Mouse (Mus musculus) C2C12 (cell line): Measurements from ENCODE around the gene Arl8b. TPM values are rescaled to one million over a fixed set of nuclear protein-coding genes. Genes with fewer than 3 reads are reported as not detected.

ENCODE experiments used
- H3K27me3 ChIP-seq: one replicate; pipeline ENCODE4 v1.6.1; 2011; ENCODE audit not compliant: control insufficient read depth, insufficient read depth, insufficient read length
- H3K36me3 ChIP-seq: one replicate; pipeline ENCODE4 v1.6.1; 2011; ENCODE audit not compliant: control insufficient read depth, insufficient read depth
- H3K4me3 ChIP-seq: one replicate; pipeline ENCODE4 v1.5.1; 2011; ENCODE audit warnings: mild to moderate bottlenecking, control low read depth; ENCODE audit not compliant: poor library complexity, insufficient read depth, severe bottlenecking
- H3K79me2 ChIP-seq: one replicate; pipeline ENCODE4 v1.6.1; 2011; ENCODE audit not compliant: control insufficient read depth, insufficient read depth
- H3K79me3 ChIP-seq: one replicate; pipeline ENCODE4 v1.6.1; 2011; ENCODE audit warnings: low read depth, control low read depth
- H3ac ChIP-seq: one replicate; pipeline ENCODE3; 2011; ENCODE audit warnings: low read depth; ENCODE audit not compliant: control insufficient read depth, insufficient read length
- CEBPB ChIP-seq: IDR thresholded peaks from one replicate; pipeline ENCODE4 v1.6.1; 2011; ENCODE audit warnings: low read depth, mild to moderate bottlenecking, control low read depth, moderate library complexity
- CTCF ChIP-seq: IDR thresholded peaks from one replicate; pipeline ENCODE4 v1.5.1; 2011; ENCODE audit not compliant: control insufficient read depth, insufficient read depth, insufficient read length
- FOSL1 ChIP-seq: IDR thresholded peaks from one replicate; pipeline ENCODE4 v1.8.0; 2011; ENCODE audit warnings: mild to moderate bottlenecking, low read length; ENCODE audit not compliant: poor library complexity, insufficient read depth, severe bottlenecking
- MAX ChIP-seq: IDR thresholded peaks from one replicate; pipeline ENCODE4 v1.6.1; 2011; ENCODE audit warnings: mild to moderate bottlenecking, control low read depth
- MYOD1 ChIP-seq: IDR thresholded peaks from one replicate; pipeline ENCODE4 v1.6.1; 2011; ENCODE audit warnings: low read depth; ENCODE audit not compliant: control insufficient read depth, insufficient read length
- MYOG ChIP-seq: IDR thresholded peaks from one replicate; pipeline ENCODE4 v1.6.1; 2011; ENCODE audit not compliant: control insufficient read depth, insufficient read length; ENCODE audit errors: extremely low read depth
- USF1 ChIP-seq: IDR thresholded peaks from one replicate; pipeline ENCODE4 v1.6.1; 2011; ENCODE audit warnings: low read depth, mild to moderate bottlenecking, control low read depth, moderate library complexity
- polyA plus RNA-seq: library from polyadenylated mRNA; unstranded; fragments of >200 nt; fragmentation: generic; extraction: Trizol; gene quantifications from one replicate; pipeline ENCODE4 v1.2.1, GENCODE M21; 2012; ENCODE audit warnings: missing spikeins

Gene Arl8b
- polyA plus RNA-seq, 1 experiment = 22.1 TPM

GRCm38 (mm10) chr6:108808786-108809185, 25.9 kb downstream of the Arl8b start:
- Histone ChIP-seq H3K27me3 (no peaks in the 10 kb centered on the region), H3K79me2 (peaks cover 92% of the 10 kb centered on the region), H3K4me3 (no peak overlapping the region), H3ac (no peak overlapping the region), H3K36me3 (no peaks in the 10 kb centered on the region), H3K79me3 (peaks cover 64% of the 10 kb centered on the region)
- no peak for TF ChIP-seq USF1
- TF ChIP-seq MYOD1 = no peak
- no peak for TF ChIP-seq FOSL1
- no peak for TF ChIP-seq MYOG
- no peak for TF ChIP-seq CTCF
- no peak for TF ChIP-seq MAX
- TF ChIP-seq CEBPB = no peak

GRCm38 (mm10) chr6:108810237-108810636, 27.3 kb downstream of the Arl8b start:
- Histone ChIP-seq H3K79me3 (peaks cover 61% of the 10 kb centered on the region), H3K36me3 (peaks cover 4% of the 10 kb centered on the region)

GRCm38 (mm10) chr6:108812134-108812533, 29.2 kb downstream of the Arl8b start:
- no peak overlapping the region for H3ac ChIP-seq
- peaks cover 69% of the 10 kb centered on the region for H3K79me2 ChIP-seq
- H3K27me3 ChIP-seq = no peaks in the 10 kb centered on the region
- peaks cover 10% of the 10 kb centered on the region for H3K36me3 ChIP-seq
- TF ChIP-seq USF1 (no peak), CEBPB (no peak), MAX (no peak), CTCF (no peak), MYOD1 (no peak), MYOG (no peak), FOSL1 (no peak)
- H3K4me3 ChIP-seq = no peak overlapping the region
- peaks cover 50% of the 10 kb centered on the region for H3K79me3 ChIP-seq

More at GRCm38 (mm10) chr6:108810237-108810636, 27.3 kb downstream of the Arl8b start:
- Histone ChIP-seq H3K79me2 (peaks cover 88% of the 10 kb centered on the region), H3ac (no peak overlapping the region), H3K27me3 (no peaks in the 10 kb centered on the region), H3K4me3 (no peak overlapping the region)
- TF ChIP-seq CTCF = no peak
- TF ChIP-seq USF1 = no peak
- no peak for TF ChIP-seq MYOD1
- TF ChIP-seq MYOG = no peak
- no peak for TF ChIP-seq MAX
- TF ChIP-seq CEBPB = no peak
- TF ChIP-seq FOSL1 = no peak

- TF ChIP-seq MAX = no peak
- no peak for TF ChIP-seq MYOD1
- TF ChIP-seq MYOG = no peak
- no peak for TF ChIP-seq CTCF
- TF ChIP-seq USF1 = no peak
- TF ChIP-seq FOSL1 = no peak
- no peak for TF ChIP-seq CEBPB
- no peak overlapping the region for H3K4me3 ChIP-seq
- peaks cover 23% of the 10 kb centered on the region for H3K79me2 ChIP-seq
- peaks cover 12% of the 10 kb centered on the region for H3K79me3 ChIP-seq
- peaks cover 54% of the 10 kb centered on the region for H3K36me3 ChIP-seq
- H3K27me3 ChIP-seq = no peaks in the 10 kb centered on the region
- no peak overlapping the region for H3ac ChIP-seq
Observed at GRCm38 (mm10) chr6:108817510-108817909, 34.6 kb downstream of the Arl8b start.

- TF ChIP-seq MAX (no peak), USF1 (no peak), MYOG (no peak), CEBPB (no peak), MYOD1 (no peak), CTCF (no peak)
- Histone ChIP-seq H3K79me2 (peaks cover 9% of the 10 kb centered on the region), H3K4me3 (no peak overlapping the region), H3ac (no peak overlapping the region), H3K36me3 (peaks cover 29% of the 10 kb centered on the region), H3K27me3 (no peaks in the 10 kb centered on the region), H3K79me3 (peaks cover 3% of the 10 kb centered on the region)
Observed at GRCm38 (mm10) chr6:108824816-108825545, 42.1 kb downstream of the Arl8b start.
